Mouse (Mus musculus) liver, postnatal 0 days (tissue): Measurements from ENCODE around the gene Adgre5.

Experiments used
- CTCF ChIP-seq: sonication (generic); IDR thresholded peaks from 2 replicates; pipeline ENCODE4 v1.5.1; 2016; ENCODE audit warnings: antibody characterized with exemption, low read depth
- EP300 ChIP-seq: IDR thresholded peaks from 2 replicates; pipeline ENCODE4 v1.6.1; 2016; ENCODE audit warnings: antibody characterized with exemption, low read depth, mild to moderate bottlenecking

DNA sequence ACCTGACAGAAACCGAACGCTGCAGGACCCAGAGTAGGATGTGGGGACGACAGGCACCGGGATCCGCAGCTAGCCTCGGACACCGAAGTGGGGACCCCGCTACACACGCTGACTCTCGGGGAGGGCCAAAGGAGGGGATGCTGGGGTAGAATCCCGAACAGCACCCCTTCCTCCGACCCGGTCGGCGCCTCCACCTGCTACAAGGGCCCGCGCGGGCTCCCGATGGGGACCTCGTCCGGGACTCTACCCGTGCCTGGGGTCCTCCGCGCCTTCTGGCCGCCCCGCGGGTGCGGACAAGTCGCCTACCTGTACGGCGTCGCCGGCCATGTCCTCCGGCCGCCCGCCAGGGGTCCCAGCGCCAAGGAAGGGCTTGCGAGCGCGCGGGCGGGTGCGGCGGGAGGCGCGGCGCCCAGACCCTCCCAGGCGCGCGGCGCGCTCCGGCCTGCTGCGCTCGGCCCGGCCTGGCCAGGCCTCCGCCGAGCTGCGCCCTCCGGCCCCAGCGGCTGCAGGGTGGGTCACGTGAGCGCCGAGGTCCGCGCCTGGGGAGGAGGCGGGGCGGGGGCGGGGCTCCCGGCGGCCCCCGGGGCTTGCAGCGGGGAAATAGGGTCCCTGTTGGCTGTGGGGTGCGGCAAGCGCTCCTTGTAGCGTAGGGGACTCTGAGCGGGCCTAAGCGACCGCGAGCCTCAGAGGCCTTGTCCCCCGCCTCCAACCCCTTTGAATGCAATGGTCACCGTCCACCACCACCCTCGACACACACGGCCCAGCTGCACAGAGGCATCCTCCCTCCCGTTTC, 42.3 kb downstream of the Adgre5 start, which contains the start of gene Pkn1:
- TF ChIP-seq CTCF (no peak), EP300 (no peak)
